Mouse (Mus musculus): ENCODE data around the gene Cpne4. TPM values are rescaled to one million over a fixed set of nuclear protein-coding genes. Genes with fewer than 3 reads are reported as not detected.

Gene Cpne4
- polyA plus RNA-seq, 1 experiment from 2014 or later, result 2.0 TPM

DNA sequence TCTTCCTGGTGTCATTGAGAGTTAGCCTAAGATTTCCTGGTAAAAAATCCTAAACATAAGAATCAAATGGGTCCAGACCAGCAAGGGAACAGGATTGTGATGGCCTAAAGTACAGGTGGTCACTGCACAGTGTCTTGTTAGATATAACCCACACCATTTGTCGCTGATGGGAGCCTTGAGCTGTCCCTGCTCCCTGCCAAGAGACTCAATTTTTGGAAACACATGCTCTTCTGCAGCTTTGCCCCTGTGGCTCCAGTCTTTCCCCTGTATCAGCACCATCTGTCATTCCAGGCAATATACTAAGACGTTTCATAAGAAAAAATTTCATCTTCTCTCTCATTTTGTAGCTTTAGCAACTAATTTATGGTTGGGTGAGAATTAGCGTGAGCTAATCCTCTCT, 281.6 kb downstream of the Cpne4 start:
- Histone ChIP-seq H3K36me3 (ENCODE audit: control insufficient read depth, insufficient read depth, low read length) (no peaks in the 10 kb centered on the region), H3K4me2 (ENCODE audit: low read depth) (no peak overlapping the region), H3K4me3 (ENCODE audit: low read depth, low read length) (no peak overlapping the region), H3K9me3 (ENCODE audit: control insufficient read depth, low read length) (no peaks in the 10 kb centered on the region), H3K9ac (ENCODE audit: low read length) (no peak overlapping the region), H3K27me3 (ENCODE audit: control insufficient read depth, insufficient read depth, low read length) (no peaks in the 10 kb centered on the region), H3K4me1 (ENCODE audit: control insufficient read depth, insufficient read depth, low read length) (no peaks in the 10 kb centered on the region), H3K27ac (ENCODE audit: low read depth, low read length) (no peak overlapping the region)
- WGBS, result 66% methylated on average over 3 of the region's 3 CpGs
- DNase-seq (ENCODE audit: low spot score), result no peak
- ATAC-seq (ENCODE audit: insufficient read depth, low FRiP score, low TSS enrichment), result no peak

DNA sequence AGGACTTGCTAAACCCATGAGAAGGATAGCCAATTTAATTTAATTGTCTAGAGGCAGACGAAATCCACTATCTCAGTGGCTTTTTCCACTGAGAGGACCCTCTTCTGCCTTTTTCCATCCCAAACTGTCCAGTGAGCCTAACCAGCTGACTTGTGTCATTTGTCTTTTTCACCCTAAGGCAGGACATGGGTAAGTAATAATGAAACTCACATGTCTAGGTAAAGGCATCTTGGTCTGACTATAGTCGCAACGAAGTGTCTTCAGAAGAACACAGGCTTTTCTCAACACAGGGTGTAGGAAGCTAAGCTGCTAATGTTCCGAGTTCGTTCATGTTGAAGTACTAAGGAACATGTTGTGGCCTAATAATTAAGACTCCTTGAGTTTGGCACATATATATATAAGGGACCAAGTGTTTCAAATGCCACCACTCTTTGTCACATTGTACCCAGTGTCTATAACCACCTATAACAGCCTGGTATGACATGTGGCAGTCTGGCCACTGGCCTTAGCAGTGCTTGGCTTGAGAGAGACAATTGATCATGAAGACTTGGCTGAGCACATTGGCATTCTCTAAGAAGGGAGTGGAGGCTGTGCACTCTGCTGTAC, 286.0 kb downstream of the Cpne4 start:
- no peak for DNase-seq (ENCODE audit: low spot score)
- WGBS, result 95% methylated on average over 5 of the region's 5 CpGs
- ATAC-seq (ENCODE audit: insufficient read depth, low FRiP score, low TSS enrichment), result no peak
- Histone ChIP-seq H3K36me3 (ENCODE audit: control insufficient read depth, insufficient read depth, low read length) (no peaks in the 10 kb centered on the region), H3K4me3 (ENCODE audit: low read depth, low read length) (no peak overlapping the region), H3K9me3 (ENCODE audit: control insufficient read depth, low read length) (no peaks in the 10 kb centered on the region), H3K27me3 (ENCODE audit: control insufficient read depth, insufficient read depth, low read length) (no peaks in the 10 kb centered on the region), H3K4me1 (ENCODE audit: control insufficient read depth, insufficient read depth, low read length) (no peaks in the 10 kb centered on the region), H3K9ac (ENCODE audit: low read length) (no peak overlapping the region), H3K4me2 (ENCODE audit: low read depth) (no peak overlapping the region), H3K27ac (ENCODE audit: low read depth, low read length) (no peak overlapping the region)

DNA sequence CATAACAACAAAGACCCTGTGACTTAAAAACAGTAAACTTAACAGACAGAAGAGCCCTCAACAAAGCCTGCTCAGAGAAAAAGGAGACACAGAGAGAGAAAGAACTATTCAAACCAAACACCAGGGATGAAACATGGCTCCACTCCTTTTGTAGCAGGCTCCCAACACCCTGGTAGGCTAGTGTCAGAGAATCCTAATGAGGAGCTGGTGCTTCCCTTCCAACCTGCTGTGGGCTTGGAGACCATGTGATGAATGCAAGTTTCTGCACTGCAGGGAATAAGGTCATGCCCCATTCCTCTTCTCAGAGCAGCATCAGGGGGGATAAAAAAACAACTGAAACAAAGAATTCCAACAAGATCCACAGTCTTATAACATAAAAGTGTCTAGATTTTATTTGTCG, 290.8 kb downstream of the Cpne4 start:
- Histone ChIP-seq H3K9me3 (ENCODE audit: control insufficient read depth, low read length) (no peaks in the 10 kb centered on the region), H3K4me2 (ENCODE audit: low read depth) (no peak overlapping the region), H3K36me3 (ENCODE audit: control insufficient read depth, insufficient read depth, low read length) (no peaks in the 10 kb centered on the region), H3K27ac (ENCODE audit: low read depth, low read length) (no peak overlapping the region), H3K9ac (ENCODE audit: low read length) (no peak overlapping the region), H3K4me3 (ENCODE audit: low read depth, low read length) (no peak overlapping the region), H3K4me1 (ENCODE audit: control insufficient read depth, insufficient read depth, low read length) (no peaks in the 10 kb centered on the region), H3K27me3 (ENCODE audit: control insufficient read depth, insufficient read depth, low read length) (no peaks in the 10 kb centered on the region)
- ATAC-seq (ENCODE audit: insufficient read depth, low FRiP score, low TSS enrichment) (peak; percentile 93), DNase-seq (ENCODE audit: low spot score) (peak; percentile 56)
- WGBS, result 26% methylated on average over 1 of the region's 1 CpGs

DNA sequence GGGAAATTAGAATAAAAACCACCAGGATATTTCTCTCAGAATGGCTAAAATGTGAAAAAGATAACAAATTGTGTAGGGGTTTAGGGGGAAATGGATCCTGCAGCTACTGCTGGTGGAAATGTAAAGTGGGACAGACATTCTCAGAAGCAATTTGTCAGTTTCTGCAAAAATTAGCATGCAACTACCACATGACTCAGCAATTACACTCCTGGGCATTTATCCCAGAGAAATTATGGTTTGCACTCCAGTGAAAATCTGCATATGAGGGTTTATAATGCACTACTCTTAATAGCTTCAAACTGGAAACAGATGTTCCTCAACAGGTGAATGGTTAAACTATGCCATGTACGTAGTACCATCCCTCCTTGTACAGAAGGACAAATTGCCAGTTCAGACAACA, 294.2 kb downstream of the Cpne4 start:
- Histone ChIP-seq H3K27me3 (ENCODE audit: control insufficient read depth, insufficient read depth, low read length) (no peaks in the 10 kb centered on the region), H3K9me3 (ENCODE audit: control insufficient read depth, low read length) (no peaks in the 10 kb centered on the region), H3K4me2 (ENCODE audit: low read depth) (no peak overlapping the region), H3K4me3 (ENCODE audit: low read depth, low read length) (no peak overlapping the region), H3K27ac (ENCODE audit: low read depth, low read length) (no peak overlapping the region), H3K36me3 (ENCODE audit: control insufficient read depth, insufficient read depth, low read length) (no peaks in the 10 kb centered on the region), H3K9ac (ENCODE audit: low read length) (no peak overlapping the region), H3K4me1 (ENCODE audit: control insufficient read depth, insufficient read depth, low read length) (no peaks in the 10 kb centered on the region)
- no peak for DNase-seq (ENCODE audit: low spot score)
- ATAC-seq (ENCODE audit: insufficient read depth, low FRiP score, low TSS enrichment), result no peak
- WGBS, result 74% methylated on average over 1 of the region's 1 CpGs

DNA sequence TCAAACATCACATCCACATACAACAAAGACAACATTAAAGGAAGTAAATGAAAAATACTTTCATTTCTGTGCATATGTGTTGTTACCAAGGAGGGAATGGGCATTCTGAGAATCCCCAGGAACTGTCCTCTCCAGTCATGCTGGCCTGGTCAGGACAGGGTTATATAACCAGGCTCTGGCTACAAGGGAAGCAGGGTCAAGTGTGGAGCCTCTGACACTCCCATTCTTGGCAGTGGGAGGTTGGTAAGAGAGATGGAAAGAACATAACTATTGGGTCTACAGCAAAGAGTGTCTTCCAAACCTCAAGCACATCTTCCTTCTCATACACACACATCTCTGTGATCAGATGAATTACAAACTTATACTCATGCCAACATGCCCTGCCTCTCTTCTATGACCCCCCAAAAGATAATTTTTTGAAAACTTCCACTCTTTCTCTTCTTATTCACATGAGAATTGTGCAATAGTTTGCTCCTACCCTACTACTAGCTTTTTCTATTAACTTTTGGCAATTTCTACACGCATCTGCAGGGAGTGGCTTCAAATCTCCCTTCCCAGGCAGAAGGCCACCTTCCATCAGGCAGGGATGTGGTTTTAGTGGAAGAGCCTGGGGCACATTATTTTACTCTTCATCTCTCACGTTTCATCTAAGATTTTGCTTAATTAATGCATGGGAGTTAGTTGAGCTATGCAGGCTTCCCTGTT, 298.3 kb downstream of the Cpne4 start:
- ATAC-seq (ENCODE audit: insufficient read depth, low FRiP score, low TSS enrichment), result no peak
- H3K4me3 ChIP-seq (ENCODE audit: low read depth, low read length), result no peak overlapping the region
- 81% methylated on average over 2 of the region's 2 CpGs for WGBS
- H3K27ac ChIP-seq (ENCODE audit: low read depth, low read length), result no peak overlapping the region
- H3K9me3 ChIP-seq (ENCODE audit: control insufficient read depth, low read length), result no peaks in the 10 kb centered on the region
- H3K9ac ChIP-seq (ENCODE audit: low read length), result no peak overlapping the region
- no peaks in the 10 kb centered on the region for H3K27me3 ChIP-seq (ENCODE audit: control insufficient read depth, insufficient read depth, low read length)
- no peaks in the 10 kb centered on the region for H3K4me1 ChIP-seq (ENCODE audit: control insufficient read depth, insufficient read depth, low read length)
- no peak overlapping the region for H3K4me2 ChIP-seq (ENCODE audit: low read depth)
- no peaks in the 10 kb centered on the region for H3K36me3 ChIP-seq (ENCODE audit: control insufficient read depth, insufficient read depth, low read length)
- DNase-seq (ENCODE audit: low spot score), result no peak

DNA sequence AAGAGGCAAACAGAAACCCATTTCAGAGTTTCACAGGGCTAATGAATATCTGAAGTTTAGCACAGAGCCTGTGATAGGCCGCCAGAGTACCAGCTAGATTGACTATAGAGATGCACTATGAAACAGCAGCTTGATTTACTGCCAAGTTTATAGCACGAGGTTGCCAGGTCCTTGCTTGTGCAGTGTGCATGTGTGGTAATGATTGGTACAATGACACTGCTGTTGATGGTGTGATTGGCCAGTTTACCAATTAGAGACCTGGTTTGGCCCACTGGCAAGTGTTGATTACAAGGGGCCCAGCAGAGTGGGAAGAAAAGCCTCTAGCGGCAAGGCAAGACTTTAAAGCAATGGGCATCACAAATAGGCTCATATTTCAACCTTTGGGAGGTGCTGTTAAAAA, 306.6 kb downstream of the Cpne4 start:
- 61% methylated on average over 3 of the region's 3 CpGs for WGBS
- H3K27me3 ChIP-seq (ENCODE audit: control insufficient read depth, insufficient read depth, low read length), result no peaks in the 10 kb centered on the region
- no peak overlapping the region for H3K4me3 ChIP-seq (ENCODE audit: low read depth, low read length)
- DNase-seq (ENCODE audit: low spot score) (no peak), ATAC-seq (ENCODE audit: insufficient read depth, low FRiP score, low TSS enrichment) (no peak)
- H3K9ac ChIP-seq (ENCODE audit: low read length), result no peak overlapping the region
- no peaks in the 10 kb centered on the region for H3K9me3 ChIP-seq (ENCODE audit: control insufficient read depth, low read length)
- H3K36me3 ChIP-seq (ENCODE audit: control insufficient read depth, insufficient read depth, low read length), result no peaks in the 10 kb centered on the region
- H3K4me2 ChIP-seq (ENCODE audit: low read depth), result no peak overlapping the region
- no peaks in the 10 kb centered on the region for H3K4me1 ChIP-seq (ENCODE audit: control insufficient read depth, insufficient read depth, low read length)
- H3K27ac ChIP-seq (ENCODE audit: low read depth, low read length), result no peak overlapping the region

DNA sequence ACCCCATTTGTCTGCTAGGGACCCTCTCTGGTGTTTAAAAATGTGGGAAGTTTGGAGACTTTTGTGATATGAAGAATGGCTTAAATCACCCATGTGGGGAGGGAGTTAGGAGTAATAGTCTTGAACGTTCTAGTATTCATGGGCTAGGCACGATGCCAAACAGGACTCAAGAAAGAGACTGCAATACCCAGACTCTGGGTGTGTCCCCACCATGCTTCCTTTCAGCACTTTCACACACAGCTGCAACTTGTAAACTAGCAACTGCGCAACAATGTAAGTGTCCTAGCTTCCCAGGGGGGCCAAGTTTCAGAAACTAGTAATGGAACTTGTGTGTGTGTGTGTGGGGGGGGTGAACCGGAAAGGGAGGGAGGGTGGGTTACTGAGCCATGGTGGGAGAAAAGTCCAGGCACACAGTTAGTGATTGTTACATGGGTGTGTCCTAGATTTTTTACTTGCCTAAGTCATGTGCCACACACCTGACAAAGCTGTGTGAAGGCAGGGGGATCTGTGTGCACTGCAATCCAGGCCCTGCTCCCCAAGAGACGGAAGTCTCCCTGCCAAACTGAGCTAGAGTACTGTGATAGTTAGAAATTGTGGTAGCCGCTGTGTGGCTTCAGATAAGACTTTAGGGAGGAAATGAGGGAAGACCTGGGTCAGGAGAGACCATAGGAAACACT, 307.3 kb downstream of the Cpne4 start:
- no peak overlapping the region for H3K9ac ChIP-seq (ENCODE audit: low read length)
- H3K27me3 ChIP-seq (ENCODE audit: control insufficient read depth, insufficient read depth, low read length), result no peaks in the 10 kb centered on the region
- H3K4me2 ChIP-seq (ENCODE audit: low read depth), result no peak overlapping the region
- 79% methylated on average over 6 of the region's 6 CpGs for whole genome bisulfite sequencing
- no peaks in the 10 kb centered on the region for H3K36me3 ChIP-seq (ENCODE audit: control insufficient read depth, insufficient read depth, low read length)
- no peaks in the 10 kb centered on the region for H3K4me1 ChIP-seq (ENCODE audit: control insufficient read depth, insufficient read depth, low read length)
- no peaks in the 10 kb centered on the region for H3K9me3 ChIP-seq (ENCODE audit: control insufficient read depth, low read length)
- H3K4me3 ChIP-seq (ENCODE audit: low read depth, low read length), result no peak overlapping the region
- DNase-seq (ENCODE audit: low spot score) (no peak), ATAC-seq (ENCODE audit: insufficient read depth, low FRiP score, low TSS enrichment) (no peak)
- no peak overlapping the region for H3K27ac ChIP-seq (ENCODE audit: low read depth, low read length)

DNA sequence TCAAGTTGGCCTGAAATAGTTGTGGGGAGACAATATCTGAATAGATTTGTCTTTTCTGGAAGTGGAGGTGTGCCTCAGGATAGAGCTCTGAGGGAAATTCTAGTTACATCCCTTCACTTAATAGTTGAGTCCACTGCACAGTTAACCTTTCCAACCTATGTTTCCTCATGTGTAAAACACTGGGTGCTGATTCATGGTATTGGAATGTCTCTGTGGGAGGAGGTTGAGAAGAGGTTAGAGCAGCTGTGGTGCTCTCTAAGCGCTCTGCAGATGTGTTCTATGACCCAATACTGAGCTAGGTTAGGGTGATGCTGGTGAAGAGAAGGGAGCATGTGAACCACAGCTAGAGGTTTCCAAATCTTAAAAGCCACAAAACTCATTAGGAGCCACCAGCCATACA, 318.7 kb downstream of the Cpne4 start:
- Histone ChIP-seq H3K9me3 (ENCODE audit: control insufficient read depth, low read length) (no peaks in the 10 kb centered on the region), H3K9ac (ENCODE audit: low read length) (no peak overlapping the region), H3K36me3 (ENCODE audit: control insufficient read depth, insufficient read depth, low read length) (no peaks in the 10 kb centered on the region), H3K4me2 (ENCODE audit: low read depth) (no peak overlapping the region), H3K4me3 (ENCODE audit: low read depth, low read length) (no peak overlapping the region), H3K27ac (ENCODE audit: low read depth, low read length) (no peak overlapping the region), H3K27me3 (ENCODE audit: control insufficient read depth, insufficient read depth, low read length) (no peaks in the 10 kb centered on the region), H3K4me1 (ENCODE audit: control insufficient read depth, insufficient read depth, low read length) (no peaks in the 10 kb centered on the region)
- no peak for ATAC-seq (ENCODE audit: insufficient read depth, low FRiP score, low TSS enrichment)
- no peak for DNase-seq (ENCODE audit: low spot score)
- WGBS, result 86% methylated on average over 1 of the region's 1 CpGs

DNA sequence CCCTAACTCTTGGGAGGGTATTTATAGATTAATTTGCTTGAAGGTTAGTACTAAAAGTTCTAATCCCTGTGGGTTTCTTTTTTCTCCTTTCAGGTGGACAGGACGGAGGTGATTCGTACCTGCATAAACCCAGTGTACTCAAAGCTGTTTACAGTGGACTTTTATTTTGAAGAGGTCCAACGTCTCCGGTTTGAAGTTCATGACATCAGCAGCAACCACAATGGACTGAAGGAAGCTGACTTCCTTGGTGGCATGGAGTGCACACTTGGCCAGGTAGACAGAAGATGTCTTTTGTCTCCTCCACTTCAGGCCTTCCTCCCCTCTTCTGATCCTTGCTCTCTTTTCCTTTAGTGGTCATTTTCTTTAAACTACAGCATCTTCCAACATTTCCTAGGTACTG, 325.5 kb downstream of the Cpne4 start:
- H3K36me3 ChIP-seq (ENCODE audit: control insufficient read depth, insufficient read depth, low read length), result no peaks in the 10 kb centered on the region
- H3K9ac ChIP-seq (ENCODE audit: low read length), result no peak overlapping the region
- no peak overlapping the region for H3K4me2 ChIP-seq (ENCODE audit: low read depth)
- no peak for DNase-seq (ENCODE audit: low spot score)
- no peaks in the 10 kb centered on the region for H3K9me3 ChIP-seq (ENCODE audit: control insufficient read depth, low read length)
- H3K4me1 ChIP-seq (ENCODE audit: control insufficient read depth, insufficient read depth, low read length), result no peaks in the 10 kb centered on the region
- WGBS, result 86% methylated on average over 4 of the region's 4 CpGs
- H3K4me3 ChIP-seq (ENCODE audit: low read depth, low read length), result no peak overlapping the region
- H3K27ac ChIP-seq (ENCODE audit: low read depth, low read length), result no peak overlapping the region
- H3K27me3 ChIP-seq (ENCODE audit: control insufficient read depth, insufficient read depth, low read length), result no peaks in the 10 kb centered on the region
- ATAC-seq (ENCODE audit: insufficient read depth, low FRiP score, low TSS enrichment), result no peak

All from neural tube, embryonic 11.5 days (tissue).